Mouse (Mus musculus) hindbrain, embryonic 11.5 days (tissue): ENCODE measurements at regions not wholly inside any gene's neighbourhood (a gene's known extent, or its start where the extent isn't known, plus 50 kb on each side); places are given as distances from the start of the nearest gene placed in this dataset.

Experiments
- ATAC-seq: fragments of 200-750 bp; cut with Nextera tagmentation; 2 replicates; pipeline ENCODE4 v1.8.0; 2017; ENCODE audit warnings: mild to moderate bottlenecking, moderate TSS enrichment, moderate library complexity; ENCODE audit not compliant: low FRiP score
- DNase-seq: peaks from one replicate; pipeline ENCODE4 v3.0.0-alpha.2; 2015; ENCODE audit warnings: low spot score
- H3K27ac ChIP-seq: fragments of 300-500 bp; sonication (generic); 2 replicates; pipeline ENCODE4 v1.5.1; 2014; ENCODE audit warnings: mild to moderate bottlenecking, low read depth, low read length
- H3K27me3 ChIP-seq: fragments of 300-500 bp; sonication (generic); 2 replicates; pipeline ENCODE4 v1.6.1; 2014; ENCODE audit warnings: mild to moderate bottlenecking, low read length, moderate library complexity, mixed read lengths; ENCODE audit not compliant: control insufficient read depth, insufficient read depth
- H3K36me3 ChIP-seq: fragments of 300-500 bp; sonication (generic); 2 replicates; pipeline ENCODE4 v1.6.1; 2014; ENCODE audit warnings: mild to moderate bottlenecking, low read length, moderate library complexity, mixed read lengths; ENCODE audit not compliant: control insufficient read depth, insufficient read depth
- H3K4me1 ChIP-seq: fragments of 300-500 bp; sonication (generic); replicated peaks from 2 replicates; pipeline ENCODE4 v1.6.1; 2014; ENCODE audit warnings: low read length, mixed read lengths; ENCODE audit not compliant: control insufficient read depth, insufficient read depth
- H3K4me2 ChIP-seq: fragments of 300-500 bp; sonication (generic); replicated peaks from 2 replicates; pipeline ENCODE4 v1.6.1; 2014; ENCODE audit warnings: mild to moderate bottlenecking, low read depth, low read length
- H3K4me3 ChIP-seq: fragments of 300-500 bp; sonication (generic); 2 replicates; pipeline ENCODE4 v1.5.1; 2014; ENCODE audit warnings: low read depth, low read length
- H3K9ac ChIP-seq: fragments of 300-500 bp; sonication (generic); 2 replicates; pipeline ENCODE4 v1.6.1; 2014; ENCODE audit warnings: low read depth, low read length
- H3K9me3 ChIP-seq: fragments of 300-500 bp; sonication (generic); 2 replicates; pipeline ENCODE4 v1.6.1; 2016; ENCODE audit warnings: low read length; ENCODE audit not compliant: control insufficient read depth
- WGBS: fragments of 180-500 bp; shearing (Covaris S2); extraction: QIAGEN DNeasy Blood & Tissue Kit; methylation state at CpG from one replicate; pipeline ENCODE4 v1.1.7; 2014; 5-methylcytosine and 5-hydroxymethylcytosine counted together

DNA sequence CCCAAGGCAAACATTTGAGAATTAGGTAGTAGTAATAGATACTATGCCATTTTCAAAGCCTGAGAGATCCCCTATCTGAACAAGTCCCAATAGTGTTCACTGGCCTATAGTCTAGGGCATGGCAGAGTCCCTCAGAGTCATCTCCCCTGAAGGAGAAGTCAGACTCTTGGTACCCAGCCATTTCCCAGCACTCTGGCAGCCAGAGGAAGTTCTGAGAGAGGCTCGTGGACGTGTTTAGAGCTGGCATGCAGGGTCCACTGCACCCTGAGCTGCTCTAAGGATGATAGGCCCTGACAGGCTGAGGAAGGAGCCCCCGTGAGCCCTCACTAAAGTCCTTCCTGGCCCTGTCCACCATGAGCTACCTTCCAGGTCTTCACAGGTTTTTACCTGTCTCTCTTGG is 99.8 kb downstream of the 3100002H09Rik start:
- no peak overlapping the region for H3K4me2 ChIP-seq
- no peak for DNase-seq
- H3K9me3 ChIP-seq, result no peaks in the 10 kb centered on the region
- no peak for ATAC-seq
- no peak overlapping the region for H3K4me3 ChIP-seq
- H3K27ac ChIP-seq, result no peak overlapping the region
- peaks cover 2% of the 10 kb centered on the region; the same call in 1 of the 2 replicates for H3K27me3 ChIP-seq
- H3K36me3 ChIP-seq, result no peaks in the 10 kb centered on the region
- WGBS, result 92% methylated on average over 3 of the region's 3 CpGs
- no peaks in the 10 kb centered on the region; the same call in 1 of the 2 replicates for H3K4me1 ChIP-seq
- no peak overlapping the region for H3K9ac ChIP-seq

DNA sequence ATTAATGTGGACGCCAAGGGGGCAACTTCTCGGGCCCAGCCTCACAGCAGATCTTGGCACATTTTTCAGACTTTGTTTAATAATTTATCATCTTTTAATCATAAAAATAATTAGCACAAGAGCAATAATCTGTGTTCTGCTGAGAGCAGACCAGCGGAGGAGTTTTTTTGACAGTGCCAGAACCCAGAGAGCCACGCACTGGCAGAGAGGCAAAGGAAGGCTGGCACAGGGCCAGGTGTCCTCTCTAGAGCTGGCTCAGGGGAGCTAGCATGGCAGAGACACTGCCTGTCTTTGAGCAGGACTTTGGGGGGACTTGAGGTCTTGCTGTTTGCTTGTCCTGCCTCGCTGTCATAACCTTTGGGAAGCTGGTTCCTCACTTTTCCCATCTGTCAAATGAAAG is 100.9 kb downstream of the 3100002H09Rik start:
- H3K4me3 ChIP-seq, result no peak overlapping the region
- no peaks in the 10 kb centered on the region for H3K9me3 ChIP-seq
- H3K4me1 ChIP-seq, result no peaks in the 10 kb centered on the region; the same call in 1 of the 2 replicates
- H3K27ac ChIP-seq, result no peak overlapping the region
- WGBS, result 82% methylated on average over 5 of the region's 5 CpGs
- no peaks in the 10 kb centered on the region for H3K36me3 ChIP-seq
- DNase-seq, result no peak
- peaks cover 2% of the 10 kb centered on the region; the same call in 1 of the 2 replicates for H3K27me3 ChIP-seq
- H3K9ac ChIP-seq, result no peak overlapping the region
- H3K4me2 ChIP-seq, result no peak overlapping the region
- ATAC-seq, result no peak

DNA sequence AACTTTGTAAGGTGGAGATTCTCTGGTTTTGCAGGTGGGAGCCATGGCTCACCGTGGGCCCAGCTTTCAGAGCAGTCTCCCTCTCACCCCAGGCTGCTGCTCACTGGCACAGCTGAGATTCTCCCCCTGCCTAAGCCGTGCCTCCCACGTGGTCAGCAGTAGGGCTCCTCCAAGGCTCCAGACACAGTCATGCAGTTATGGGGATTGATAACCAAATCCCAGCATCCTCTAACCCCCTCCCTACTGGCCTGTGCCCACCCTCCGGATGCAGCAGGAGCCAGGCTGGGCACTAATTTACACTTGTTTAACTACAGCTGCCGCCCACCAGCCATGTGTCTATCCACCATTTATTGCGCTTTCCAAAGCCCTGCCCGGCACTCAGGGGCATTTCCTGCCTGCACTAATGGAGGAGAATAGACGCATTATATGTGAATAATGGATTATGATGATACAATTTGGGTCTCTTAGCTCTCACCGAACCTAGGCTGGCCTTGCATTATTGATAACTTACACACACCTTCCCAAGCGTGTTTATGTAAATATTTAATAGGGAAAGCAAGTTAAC is 104.4 kb downstream of the 3100002H09Rik start:
- H3K4me2 ChIP-seq, result no peak overlapping the region
- no peak overlapping the region for H3K4me3 ChIP-seq
- no peaks in the 10 kb centered on the region; the same call in 1 of the 2 replicates for H3K4me1 ChIP-seq
- no peaks in the 10 kb centered on the region for H3K9me3 ChIP-seq
- ATAC-seq (no peak), DNase-seq (no peak)
- H3K36me3 ChIP-seq, result no peaks in the 10 kb centered on the region
- H3K27ac ChIP-seq, result no peak overlapping the region
- H3K9ac ChIP-seq, result no peak overlapping the region
- H3K27me3 ChIP-seq, result 0 out of 2 replicates have a peak, but pooled peaks cover 2% of the 10 kb centered on the region
- WGBS, result 53% methylated on average over 10 of the region's 10 CpGs

DNA sequence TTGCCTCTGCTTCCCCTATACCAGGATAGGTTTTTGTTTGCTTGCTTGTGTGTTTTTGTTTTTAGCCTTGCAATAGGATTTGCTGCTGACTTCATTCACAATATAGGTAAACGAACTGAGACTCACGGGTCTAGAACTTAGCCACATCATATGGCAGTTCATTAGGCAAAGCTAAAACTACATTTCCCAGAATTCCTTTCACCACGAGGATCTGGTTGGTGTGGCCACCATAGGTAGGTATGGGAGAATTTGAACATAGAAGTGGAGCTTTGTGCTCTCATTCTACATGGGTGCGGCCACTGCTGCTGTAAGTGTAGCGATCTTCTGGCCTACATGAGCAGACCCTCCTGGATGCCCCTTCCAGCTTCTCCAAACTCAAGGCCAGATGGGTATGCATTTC is 108.8 kb downstream of the 3100002H09Rik start:
- H3K4me3 ChIP-seq, result no peak overlapping the region
- no peak for ATAC-seq
- no peak overlapping the region for H3K9ac ChIP-seq
- no peak for DNase-seq
- H3K27ac ChIP-seq, result no peak overlapping the region
- H3K36me3 ChIP-seq, result no peaks in the 10 kb centered on the region
- H3K27me3 ChIP-seq, result no peaks in the 10 kb centered on the region
- H3K4me1 ChIP-seq, result no peaks in the 10 kb centered on the region; the same call in 1 of the 2 replicates
- H3K9me3 ChIP-seq, result no peaks in the 10 kb centered on the region
- no peak overlapping the region for H3K4me2 ChIP-seq
- WGBS, result 80% methylated on average over 5 of the region's 5 CpGs

DNA sequence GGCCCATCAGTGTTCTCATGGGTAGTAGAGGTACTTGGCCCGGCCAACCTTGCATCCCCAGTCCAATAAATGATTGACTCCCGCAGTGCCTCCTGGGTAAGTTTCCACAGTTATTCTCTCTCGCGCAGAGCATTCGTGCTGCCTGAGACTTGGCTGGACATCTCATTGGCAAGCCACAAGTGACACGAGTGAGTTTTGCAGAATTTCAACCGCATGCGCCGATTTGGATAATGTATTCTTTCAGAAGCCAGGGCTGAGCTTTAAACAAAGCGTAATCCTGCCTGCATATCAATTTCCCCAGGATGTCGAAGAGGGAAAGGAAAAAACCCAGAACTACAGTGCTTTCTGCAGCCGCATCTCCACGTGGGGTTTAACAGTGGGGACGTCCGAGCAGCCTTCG is 112.6 kb downstream of the 3100002H09Rik start:
- no peak overlapping the region for H3K4me2 ChIP-seq
- H3K27ac ChIP-seq, result no peak overlapping the region
- no peak overlapping the region for H3K4me3 ChIP-seq
- DNase-seq, result no peak
- H3K9me3 ChIP-seq, result no peaks in the 10 kb centered on the region
- no peaks in the 10 kb centered on the region for H3K4me1 ChIP-seq
- H3K36me3 ChIP-seq, result no peaks in the 10 kb centered on the region
- H3K27me3 ChIP-seq, result no peaks in the 10 kb centered on the region
- WGBS, result 66% methylated on average over 16 of the region's 16 CpGs
- no peak for ATAC-seq
- H3K9ac ChIP-seq, result no peak overlapping the region

DNA sequence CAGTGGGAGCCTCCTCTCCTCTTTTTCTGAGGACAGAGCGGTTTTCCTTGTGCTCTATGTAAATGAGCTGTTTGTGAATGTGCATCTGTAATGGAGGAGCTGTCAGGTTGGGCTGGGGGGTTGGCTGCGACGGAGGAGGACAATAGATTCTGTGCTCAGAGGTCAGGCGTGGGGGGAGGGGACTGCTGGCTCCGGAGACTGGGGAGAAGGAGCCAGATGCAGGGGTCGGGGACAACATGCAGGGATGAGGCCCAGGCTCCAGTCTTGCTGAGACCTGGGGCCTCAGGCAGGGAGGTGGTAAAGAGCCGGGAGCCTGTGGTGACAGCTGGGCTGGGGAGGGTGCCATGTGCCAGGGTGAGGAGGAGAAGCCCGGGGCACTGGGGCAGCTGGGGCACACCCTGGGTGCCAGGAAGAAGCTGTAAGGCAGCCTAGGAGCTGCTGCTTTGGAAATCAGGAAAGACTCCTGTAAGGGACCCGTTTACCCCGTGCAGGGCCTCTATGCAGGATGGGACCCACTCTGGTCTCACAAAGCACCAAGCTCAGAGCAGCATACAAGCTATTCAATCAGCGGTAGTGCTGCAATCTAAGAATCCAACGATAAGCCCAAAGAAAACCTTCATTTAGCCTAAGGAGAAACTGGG is 124.5 kb downstream of the 3100002H09Rik start:
- H3K4me3 ChIP-seq, result no peak overlapping the region
- WGBS, result 4% methylated on average over 11 of the region's 12 CpGs
- peak overlapping the region; percentile 90 for H3K27ac ChIP-seq
- H3K9ac ChIP-seq, result no peak overlapping the region
- peaks cover 33% of the 10 kb centered on the region for H3K27me3 ChIP-seq
- peaks cover 11% of the 10 kb centered on the region for H3K4me1 ChIP-seq
- peak; percentile 91 for ATAC-seq
- H3K9me3 ChIP-seq, result peaks cover 5% of the 10 kb centered on the region; the same call in 1 of the 2 replicates
- no peaks in the 10 kb centered on the region for H3K36me3 ChIP-seq
- peak; percentile 87 for DNase-seq
- H3K4me2 ChIP-seq, result peak overlapping the region; percentile 32

DNA sequence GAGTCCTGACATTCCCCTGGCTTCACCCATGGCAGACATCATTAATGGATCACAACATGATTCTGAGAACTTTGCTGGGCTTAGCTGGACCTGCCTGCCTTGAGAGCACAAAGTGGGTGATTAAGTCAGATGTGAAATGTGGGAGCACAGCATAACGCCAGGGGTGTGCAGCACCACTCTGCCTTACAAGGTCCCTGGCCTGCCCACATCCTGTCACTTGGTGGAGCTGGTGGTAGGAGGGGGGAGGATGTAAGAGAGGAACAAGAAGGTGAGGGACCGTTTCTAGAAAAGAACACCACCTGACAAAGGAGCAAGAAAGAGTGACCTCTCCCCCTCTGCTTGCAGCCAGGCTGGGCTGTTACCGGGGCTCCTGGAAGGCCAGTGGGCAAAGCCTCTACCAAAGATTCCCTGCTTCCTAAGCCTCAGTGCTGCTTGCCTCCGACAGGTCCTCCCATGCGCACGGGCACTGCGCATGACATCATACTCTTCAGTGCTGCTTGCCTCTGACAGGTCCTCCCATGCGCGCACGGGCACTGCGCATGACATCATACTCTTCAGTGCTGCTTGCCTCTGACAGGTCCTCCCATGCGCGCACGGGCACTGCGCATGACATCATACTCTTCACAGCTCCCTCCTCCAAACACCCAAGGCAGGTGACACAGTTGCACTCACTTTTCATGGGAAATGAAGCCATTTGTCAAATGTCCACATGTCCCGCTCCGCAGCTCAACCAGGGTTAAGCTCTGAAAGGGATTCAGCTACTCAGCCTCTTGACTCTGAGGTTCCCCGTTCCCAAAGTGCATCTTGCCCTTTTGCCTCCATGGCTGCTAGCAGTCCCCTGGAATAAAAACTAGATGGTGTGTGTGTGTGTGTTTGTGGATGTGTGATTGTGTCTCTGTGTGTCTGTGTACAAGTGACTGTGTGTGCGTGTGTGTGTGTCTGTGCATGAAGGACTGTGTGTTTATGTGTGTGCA is 125.7 kb downstream of the 3100002H09Rik start:
- DNase-seq, result peak; percentile 36
- Histone ChIP-seq H3K27ac (peak overlapping the region; percentile 90; the same call in 1 of the 2 replicates), H3K4me2 (no peak overlapping the region), H3K9me3 (peaks cover 4% of the 10 kb centered on the region; the same call in 1 of the 2 replicates), H3K4me3 (no peak overlapping the region), H3K27me3 (peaks cover 42% of the 10 kb centered on the region), H3K4me1 (peaks cover 11% of the 10 kb centered on the region), H3K9ac (no peak overlapping the region), H3K36me3 (no peaks in the 10 kb centered on the region)
- WGBS, result 29% methylated on average over 19 of the region's 19 CpGs
- ATAC-seq, result peak; percentile 65

DNA sequence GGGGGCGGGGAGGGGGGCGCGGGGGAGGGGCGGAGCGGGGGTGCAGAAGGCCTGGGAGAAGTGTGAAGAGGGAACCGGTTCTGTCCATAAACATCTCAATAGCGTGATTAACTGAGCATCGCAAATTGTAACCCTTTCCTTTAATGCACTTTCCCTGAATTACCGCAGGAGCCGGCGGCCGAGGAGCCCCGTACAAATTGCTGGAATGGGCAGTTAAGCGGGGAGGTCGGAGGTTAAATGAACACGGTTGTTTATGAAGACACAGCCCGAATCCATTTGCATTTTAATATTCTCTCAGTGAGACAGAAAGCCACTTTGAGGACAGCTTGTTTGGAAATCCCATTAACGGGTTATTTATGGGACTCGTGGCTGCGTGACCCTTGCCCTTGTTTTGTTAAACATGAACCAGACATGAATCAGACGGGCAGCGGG is 132.7 kb downstream of the 3100002H09Rik start:
- no peak overlapping the region for H3K27ac ChIP-seq
- no peak overlapping the region for H3K9ac ChIP-seq
- ATAC-seq (peak; percentile 87), DNase-seq (peak; percentile 83)
- H3K4me3 ChIP-seq, result no peak overlapping the region
- 2% methylated on average over 21 of the region's 22 CpGs for WGBS
- peaks cover 9% of the 10 kb centered on the region for H3K4me1 ChIP-seq
- H3K9me3 ChIP-seq, result no peaks in the 10 kb centered on the region
- H3K4me2 ChIP-seq, result peak overlapping the region; percentile 34; the same call in 1 of the 2 replicates
- H3K27me3 ChIP-seq, result peaks cover 76% of the 10 kb centered on the region
- no peaks in the 10 kb centered on the region for H3K36me3 ChIP-seq
